Mouse (Mus musculus) brain, embryonic 14.5 days (tissue): ENCODE data around the gene Tob2.

ENCODE experiments used
- CTCF ChIP-seq: fragments of 200-500 bp; IDR thresholded peaks from 2 replicates; pipeline ENCODE4 v1.5.1; 2012; ENCODE audit warnings: inconsistent platforms, mild to moderate bottlenecking, moderate library complexity, borderline replicate concordance; ENCODE audit not compliant: insufficient read depth, insufficient read length; ENCODE audit errors: extremely low read depth
- POLR2A ChIP-seq: fragments of 200-500 bp; IDR thresholded peaks from 2 replicates; pipeline ENCODE4 v1.6.1; 2012; ENCODE audit warnings: mild to moderate bottlenecking, inconsistent platforms, borderline replicate concordance; ENCODE audit not compliant: poor library complexity, insufficient read depth, insufficient read length, severe bottlenecking; ENCODE audit errors: extremely low read depth

DNA sequence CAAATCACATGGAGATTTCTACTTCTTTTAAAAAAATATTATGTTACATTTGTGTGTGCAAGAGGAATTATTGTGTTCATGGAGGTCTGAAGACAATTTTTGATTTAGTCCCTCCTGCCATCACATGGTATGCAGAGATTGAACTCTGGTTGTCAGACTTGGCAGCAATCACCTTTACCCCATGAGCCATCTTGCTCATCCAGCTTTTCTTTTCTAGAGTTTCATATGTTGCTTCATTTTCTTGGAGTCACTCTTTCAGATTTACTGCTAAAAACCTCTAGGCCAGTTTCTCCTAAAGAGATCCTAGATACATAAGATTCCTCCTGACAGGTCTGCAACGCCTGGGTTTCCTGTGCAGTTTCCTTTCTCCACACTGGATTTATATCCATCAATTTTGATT lies 49.0 kb downstream of the Tob2 start:
- TF ChIP-seq POLR2A (no peak), CTCF (no peak)
